ENCODE assay signal across 8 mouse cellular contexts in genomic region chr11:73030821-73031498, GRCm38 (mm10). TPM values are rescaled to one million over a fixed set of nuclear protein-coding genes. Genes with fewer than 3 reads are reported as not detected.
DNase-seq lines count a peak whose midpoint lies in the region; ATAC-seq lines count a peak whose summit lies in the region.

No protein-coding gene starts in this region.

- peak overlapping the region; percentile 23; the same call in 1 of the 2 replicates for H3K9ac ChIP-seq in kidney, embryonic 14.5 days (ENCODE audit: low read depth, low read length)
- peak overlapping the region; percentile 60 for H3K9ac ChIP-seq in limb, embryonic 13.5 days
- H3K9ac ChIP-seq in midbrain, embryonic 15.5 days, result peak overlapping the region; percentile 40; the same call in 1 of the 2 replicates

- H3K4me3 ChIP-seq in heart, embryonic 10.5 days, result peak overlapping the region; percentile 49
- peak overlapping the region; percentile 18; the same call in 1 of the 2 replicates for H3K4me3 ChIP-seq in kidney, embryonic 14.5 days (ENCODE audit: low read length)
- peak overlapping the region; percentile 37 for H3K4me3 ChIP-seq in limb, embryonic 13.5 days
- peak overlapping the region; percentile 29 for H3K4me3 ChIP-seq in midbrain, embryonic 15.5 days

- H3K4me2 ChIP-seq in kidney, embryonic 14.5 days (replicated peaks; ENCODE audit: low read depth, low read length), result peak overlapping the region; percentile 40
- peak overlapping the region; percentile 70 for H3K4me2 ChIP-seq in limb, embryonic 13.5 days (replicated peaks)
- peak overlapping the region; percentile 57 for H3K4me2 ChIP-seq in midbrain, embryonic 15.5 days

- H3K27me3 ChIP-seq in heart, embryonic 10.5 days (ENCODE audit: insufficient read depth, poor library complexity, severe bottlenecking), result peaks cover 26% of the 10 kb centered on the region
- H3K27me3 ChIP-seq in kidney, embryonic 14.5 days (ENCODE audit: control insufficient read depth, insufficient read depth, low read length), result no peaks in the 10 kb centered on the region
- no peaks in the 10 kb centered on the region for H3K27me3 ChIP-seq in limb, embryonic 13.5 days
- H3K27me3 ChIP-seq in midbrain, embryonic 15.5 days (replicated peaks), result no peaks in the 10 kb centered on the region

- peak; percentile 87 for DNase-seq in urinary bladder, postnatal 14 days (ENCODE audit: low spot score)
- DNase-seq in urinary bladder, postnatal 10 days (ENCODE audit: low spot score), result no peak
- DNase-seq in heart, embryonic 10.5 days (ENCODE audit: low spot score), result peak; percentile 95
- DNase-seq in spleen, adult 12 weeks (ENCODE audit: low spot score), result peak; percentile 55

- peak; percentile 77 for ATAC-seq in erythroblast, adult 5-6 weeks (replicated peaks; ENCODE audit: low FRiP score, poor library complexity, severe bottlenecking)
- ATAC-seq in kidney, embryonic 14.5 days (ENCODE audit: low FRiP score, low TSS enrichment), result peak; percentile 92
- peak; percentile 92 for ATAC-seq in limb, embryonic 13.5 days (ENCODE audit: low FRiP score, low read depth)
- ATAC-seq in midbrain, embryonic 15.5 days (replicated peaks), result peak; percentile 93

- H3K4me1 ChIP-seq in heart, embryonic 10.5 days, result peaks cover 30% of the 10 kb centered on the region
- H3K4me1 ChIP-seq in kidney, embryonic 14.5 days (ENCODE audit: control insufficient read depth, insufficient read depth, low read length), result no peaks in the 10 kb centered on the region
- H3K4me1 ChIP-seq in limb, embryonic 13.5 days, result peaks cover 9% of the 10 kb centered on the region
- peaks cover 11% of the 10 kb centered on the region for H3K4me1 ChIP-seq in midbrain, embryonic 15.5 days

- no peaks in the 10 kb centered on the region for H3K36me3 ChIP-seq in heart, embryonic 10.5 days
- H3K36me3 ChIP-seq in kidney, embryonic 14.5 days (ENCODE audit: control insufficient read depth, insufficient read depth, low read length), result no peaks in the 10 kb centered on the region
- H3K36me3 ChIP-seq in limb, embryonic 13.5 days, result no peaks in the 10 kb centered on the region
- H3K36me3 ChIP-seq in midbrain, embryonic 15.5 days (replicated peaks), result no peaks in the 10 kb centered on the region

- peak overlapping the region; percentile 78 for H3K27ac ChIP-seq in heart, embryonic 10.5 days
- H3K27ac ChIP-seq in kidney, embryonic 14.5 days (ENCODE audit: low read depth, low read length), result no peak overlapping the region
- peak overlapping the region; percentile 78 for H3K27ac ChIP-seq in limb, embryonic 13.5 days
- peak overlapping the region; percentile 82 for H3K27ac ChIP-seq in midbrain, embryonic 15.5 days

- no peaks in the 10 kb centered on the region for H3K9me3 ChIP-seq in heart, embryonic 10.5 days
- H3K9me3 ChIP-seq in kidney, embryonic 14.5 days (ENCODE audit: control insufficient read depth, low read length), result no peaks in the 10 kb centered on the region
- H3K9me3 ChIP-seq in limb, embryonic 13.5 days, result no peaks in the 10 kb centered on the region
- no peaks in the 10 kb centered on the region for H3K9me3 ChIP-seq in midbrain, embryonic 15.5 days

- 28% methylated on average over 20 of the region's 20 CpGs for WGBS in heart, embryonic 10.5 days
- WGBS in kidney, embryonic 14.5 days, result 23% methylated on average over 20 of the region's 20 CpGs
- 23% methylated on average over 20 of the region's 20 CpGs for WGBS in limb, embryonic 13.5 days
- 24% methylated on average over 20 of the region's 20 CpGs for WGBS in midbrain, embryonic 15.5 days

RNA-seq across cellular contexts. Expression of gene Camkk1, which starts 12.2 kb away (rescaled TPM):
- not detected in 2 replicates for total RNA-seq in erythroblast, adult 5-6 weeks (2015; ENCODE audit: low replicate concordance)
- 0.77 TPM in 1 of 2 replicates, not detected in the other for total RNA-seq in erythroblast, adult 5-6 weeks (2017; ENCODE audit: low replicate concordance)
- 2.2 and 3.4 TPM in 2 replicates for polyA plus RNA-seq in heart, embryonic 10.5 days (2016; fragmentation: Nextera tagmentation; extraction: Ambion mirVana)
- polyA plus RNA-seq in kidney, embryonic 14.5 days (2014; fragmentation: Nextera tagmentation; extraction: Ambion mirVana), result 2.2 and 2.8 TPM in 2 replicates
- 11.3 and 12.7 TPM in 2 replicates for polyA plus RNA-seq in limb, embryonic 13.5 days (2015; fragmentation: Nextera tagmentation; extraction: Ambion mirVana)
- 29.8 and 30.6 TPM in 2 replicates for polyA plus RNA-seq in midbrain, embryonic 15.5 days (2015; fragmentation: Nextera tagmentation; extraction: Ambion mirVana)

RNA-seq across cellular contexts. Expression of gene Ncbp3, which starts 16.6 kb away (rescaled TPM):
- total RNA-seq in erythroblast, adult 5-6 weeks (2015; ENCODE audit: low replicate concordance), result 3.7 and 5.0 TPM in 2 replicates
- 7.3 and 11.2 TPM in 2 replicates for total RNA-seq in erythroblast, adult 5-6 weeks (2017; ENCODE audit: low replicate concordance)
- polyA plus RNA-seq in heart, embryonic 10.5 days (2016; fragmentation: Nextera tagmentation; extraction: Ambion mirVana), result 11.2 and 11.6 TPM in 2 replicates
- 8.7 and 12.9 TPM in 2 replicates for polyA plus RNA-seq in kidney, embryonic 14.5 days (2014; fragmentation: Nextera tagmentation; extraction: Ambion mirVana)
- 14.0 and 14.5 TPM in 2 replicates for polyA plus RNA-seq in limb, embryonic 13.5 days (2015; fragmentation: Nextera tagmentation; extraction: Ambion mirVana)
- 10.9 and 12.7 TPM in 2 replicates for polyA plus RNA-seq in midbrain, embryonic 15.5 days (2015; fragmentation: Nextera tagmentation; extraction: Ambion mirVana)

RNA-seq across cellular contexts. Expression of gene P2rx1, which starts 32.1 kb away (rescaled TPM):
- total RNA-seq in erythroblast, adult 5-6 weeks (2015; ENCODE audit: low replicate concordance), result 0.58 and 1.5 TPM in 2 replicates
- 1.5 and 3.2 TPM in 2 replicates for total RNA-seq in erythroblast, adult 5-6 weeks (2017; ENCODE audit: low replicate concordance)
- 2.6 and 4.8 TPM in 2 replicates for polyA plus RNA-seq in heart, embryonic 10.5 days (2016; fragmentation: Nextera tagmentation; extraction: Ambion mirVana)
- 0.61 and 0.76 TPM in 2 replicates for polyA plus RNA-seq in kidney, embryonic 14.5 days (2014; fragmentation: Nextera tagmentation; extraction: Ambion mirVana)
- polyA plus RNA-seq in limb, embryonic 13.5 days (2015; fragmentation: Nextera tagmentation; extraction: Ambion mirVana), result 0.84 and 1.0 TPM in 2 replicates
- polyA plus RNA-seq in midbrain, embryonic 15.5 days (2015; fragmentation: Nextera tagmentation; extraction: Ambion mirVana), result 0.33 and 0.45 TPM in 2 replicates

RNA-seq across cellular contexts. Expression of gene Itgae, which starts 59.4 kb away (rescaled TPM):
- total RNA-seq in erythroblast, adult 5-6 weeks (2015; ENCODE audit: low replicate concordance), result not detected in 2 replicates
- 0.14 TPM in 1 of 2 replicates, not detected in the other for total RNA-seq in erythroblast, adult 5-6 weeks (2017; ENCODE audit: low replicate concordance)
- 0.25 and 0.44 TPM in 2 replicates for polyA plus RNA-seq in heart, embryonic 10.5 days (2016; fragmentation: Nextera tagmentation; extraction: Ambion mirVana)
- 0.20 and 0.24 TPM in 2 replicates for polyA plus RNA-seq in kidney, embryonic 14.5 days (2014; fragmentation: Nextera tagmentation; extraction: Ambion mirVana)
- polyA plus RNA-seq in limb, embryonic 13.5 days (2015; fragmentation: Nextera tagmentation; extraction: Ambion mirVana), result 0.32 and 0.57 TPM in 2 replicates
- polyA plus RNA-seq in midbrain, embryonic 15.5 days (2015; fragmentation: Nextera tagmentation; extraction: Ambion mirVana), result 0.15 and 0.27 TPM in 2 replicates
